In genomic region chr3:123838385-123839170, GRCm38 (mm10) we compare ENCODE assay signal across 21 mouse cellular contexts.
A peak's percentile ranks its signal among the peaks of the same experiment; 100 is the strongest.
DNase-seq lines count a peak whose midpoint lies in the region; ATAC-seq and TF ChIP-seq lines count a peak whose summit lies in the region.
"Had no signal": no experiment of that assay in that cellular context is flagged by ENCODE, and none has a peak within 500 bp of the region (broad histone marks: within the 10 kb centered on the region; RNA-seq: fewer than 3 reads in every experiment).

No protein-coding gene starts in this region.

- ATAC-seq in cerebellum, adult (ENCODE audit: insufficient number of reproducible peaks, low FRiP score, low TSS enrichment): peak; percentile 89
- ATAC-seq: CD4-positive, CD25-positive, alpha-beta regulatory T cell, adult 4 months; forebrain, embryonic 13.5 days; forebrain, postnatal 0 days; intestine, embryonic 16.5 days had no signal

- intact Hi-C loops in heart, adult 2 months (cut with DNase I): no loop called here

- H3K9ac ChIP-seq in heart, adult 2 months (ENCODE audit: low read depth, low read length): no peak overlapping the region
- H3K9ac ChIP-seq: embryonic facial prominence, embryonic 13.5 days; forebrain, embryonic 13.5 days; forebrain, postnatal 0 days; heart, embryonic 15.5 days; hindbrain, embryonic 15.5 days had no signal

- no peaks in the 10 kb centered on the region for H3K27me3 ChIP-seq in heart, adult 2 months (ENCODE audit: control insufficient read depth, insufficient read depth, low read length)
- H3K27me3 ChIP-seq: embryonic facial prominence, embryonic 13.5 days; forebrain, embryonic 13.5 days; heart, embryonic 15.5 days; hindbrain, embryonic 15.5 days had no signal

- no peak for TF ChIP-seq POLR2A in heart, adult 2 months (IDR thresholded peaks at IDR 0.05; ENCODE audit: insufficient read depth, low read depth, low read length)

- H3K4me3 ChIP-seq in heart, adult 2 months: no peak overlapping the region
- H3K4me3 ChIP-seq: embryonic facial prominence, embryonic 13.5 days; forebrain, embryonic 13.5 days; heart, embryonic 15.5 days; hindbrain, embryonic 10.5 days; hindbrain, embryonic 15.5 days had no signal

- no peak for DNase-seq in cerebellum, postnatal 4 days (ENCODE audit: low spot score in 2 of 2)
- peak; percentile 81 for DNase-seq in cerebellum, adult 11-12 months
- peak; percentile 87 for DNase-seq in cerebellum, adult 9-10 months
- peak; percentile 78 to 85 for DNase-seq in cerebellum, postnatal 25 days
- no peak for DNase-seq in heart, adult 2 months
- no peak for DNase-seq in frontal cortex, postnatal 36 days (ENCODE audit: low spot score in 2 of 2)
- no peak for DNase-seq in neural tube, embryonic 10.5 days (ENCODE audit: extremely low spot score, low spot score)
- DNase-seq: adrenal gland, adult 8-10 months; B cell, adult 2 months; forebrain, postnatal 0 days; heart, adult 18-20 months; kidney, adult 8-10 months had no signal

- H3K79me2 ChIP-seq in heart, adult 2 months (replicated peaks; ENCODE audit: control insufficient read depth, insufficient read depth, low read length): no peaks in the 10 kb centered on the region

- TF ChIP-seq EP300 in heart, adult 2 months (IDR thresholded peaks at IDR 0.05; ENCODE audit: insufficient read depth, low read depth, low read length): no peak

- TF ChIP-seq CTCF in heart, adult 2 months (IDR thresholded peaks at IDR 0.05): no peak

- WGBS in heart, adult 2 months: 71% methylated on average over 10 of the region's 10 CpGs

- no peak overlapping the region for H3K27ac ChIP-seq in heart, adult 2 months
- H3K27ac ChIP-seq: embryonic facial prominence, embryonic 13.5 days; forebrain, embryonic 13.5 days; heart, embryonic 15.5 days; hindbrain, embryonic 10.5 days; hindbrain, embryonic 15.5 days had no signal

- no peaks in the 10 kb centered on the region for H3K4me1 ChIP-seq in heart, adult 2 months (ENCODE audit: control insufficient read depth, insufficient read depth, low read length)
- H3K4me1 ChIP-seq: embryonic facial prominence, embryonic 13.5 days; forebrain, embryonic 13.5 days; heart, embryonic 15.5 days; hindbrain, embryonic 10.5 days; hindbrain, embryonic 15.5 days had no signal

- H3K36me3 ChIP-seq in heart, adult 2 months (ENCODE audit: control insufficient read depth, insufficient read depth, low read length): no peaks in the 10 kb centered on the region
- H3K36me3 ChIP-seq: embryonic facial prominence, embryonic 13.5 days; G1E; heart, embryonic 15.5 days; hindbrain, embryonic 10.5 days; hindbrain, embryonic 15.5 days had no signal

Comparison
In these comparisons a context has a peak if more than half of its experiments do, and no peak if none do; other contexts are left out.
1. DNase-seq: peak in cerebellum, adult 11-12 months (single experiment), cerebellum, adult 9-10 months (single experiment) and cerebellum, postnatal 25 days (2 of 2); none in cerebellum, postnatal 4 days (0 of 2), heart, adult 2 months (0 of 2), frontal cortex, postnatal 36 days (0 of 2) and neural tube, embryonic 10.5 days (single experiment).